Mouse (Mus musculus) layer of hippocampus, postnatal 14 days (tissue): Measurements from ENCODE around the gene Pcca. TPM values are rescaled to one million over a fixed set of nuclear protein-coding genes. Genes with fewer than 3 reads are reported as not detected.

Source experiments
- DNase-seq, 2 experiments: peaks; one replicate each; pipeline ENCODE4 v3.0.0; 2021 to 2022; ENCODE audit warnings: low spot score in 2 of 2, mixed read lengths in 1 of 2
- total RNA-seq, 2 experiments: library from RNA; stranded (reverse); gene quantifications; 2 replicates each; pipeline ENCODE4 v1.2.3; 2021

Gene Pcca
- total RNA-seq, 2 experiments from 2014 or later = 38.1 to 43.4 TPM

GRCm38 (mm10) chr14:122913657-122914056 is 379.5 kb downstream of the Pcca start, which contains the start of gene Ggact:
Gene Ggact (minus strand): TSS chr14:122913757.
- DNase-seq = no peak

- no peak for DNase-seq
Measured at GRCm38 (mm10) chr14:122917676-122918075, 383.6 kb downstream of the Pcca start.

- DNase-seq = no peak
Measured at GRCm38 (mm10) chr14:122920011-122920410, 385.9 kb downstream of the Pcca start.

GRCm38 (mm10) chr14:122936460-122936859 is 402.3 kb downstream of the Pcca start:
- DNase-seq = no peak

Other genes starting within 250 kb of the Pcca start
- under 1 TPM in 1 of 2 experiments, not detected in 1; 0.21 TPM for gene Gm5089, start 83.2 kb upstream of the Pcca start, total RNA-seq
- 1 to 10 TPM; 5.2 to 6.2 TPM for gene Zic5, start 68.6 kb upstream of the Pcca start, total RNA-seq
- gene Zic2, start 58.9 kb upstream of the Pcca start, total RNA-seq = 10 to 100 TPM; 22.1 to 26.7 TPM
- gene Gm10837, start 43.7 kb upstream of the Pcca start, total RNA-seq = under 1 TPM in 1 of 2 experiments, not detected in 1; 0.24 TPM